Mouse (Mus musculus) spleen, adult 2 months (tissue): ENCODE results near the gene Tmem109.

Experiments
- CTCF ChIP-seq: fragments of 200-500 bp; IDR thresholded peaks from 2 replicates; pipeline ENCODE4 v1.5.1; 2011; ENCODE audit warnings: mild to moderate bottlenecking, inconsistent platforms; ENCODE audit not compliant: insufficient read depth, insufficient read length, insufficient replicate concordance; ENCODE audit errors: extremely low read depth
- POLR2A ChIP-seq: fragments of 200-500 bp; IDR thresholded peaks from 2 replicates; pipeline ENCODE4 v1.6.1; 2011; ENCODE audit warnings: low read depth, low read length, inconsistent platforms

GRCm38 (mm10) chr19:10871328-10871961, 10.4 kb downstream of the Tmem109 start:
- TF ChIP-seq POLR2A (no peak), CTCF (no peak)
